Mouse (Mus musculus) C2C12 (cell line): ENCODE results near the gene Rbp3. TPM values are rescaled to one million over a fixed set of nuclear protein-coding genes. Genes with fewer than 3 reads are reported as not detected.

ENCODE experiments used
- H3K27me3 ChIP-seq: one replicate; pipeline ENCODE4 v1.6.1; 2011; ENCODE audit not compliant: control insufficient read depth, insufficient read depth, insufficient read length
- H3K36me3 ChIP-seq: one replicate; pipeline ENCODE4 v1.6.1; 2011; ENCODE audit not compliant: control insufficient read depth, insufficient read depth
- H3K4me3 ChIP-seq: one replicate; pipeline ENCODE4 v1.5.1; 2011; ENCODE audit warnings: mild to moderate bottlenecking, control low read depth; ENCODE audit not compliant: poor library complexity, insufficient read depth, severe bottlenecking
- H3K79me2 ChIP-seq: one replicate; pipeline ENCODE4 v1.6.1; 2011; ENCODE audit not compliant: control insufficient read depth, insufficient read depth
- H3K79me3 ChIP-seq: one replicate; pipeline ENCODE4 v1.6.1; 2011; ENCODE audit warnings: low read depth, control low read depth
- H3ac ChIP-seq: one replicate; pipeline ENCODE3; 2011; ENCODE audit warnings: low read depth; ENCODE audit not compliant: control insufficient read depth, insufficient read length
- CEBPB ChIP-seq: IDR thresholded peaks from one replicate; pipeline ENCODE4 v1.6.1; 2011; ENCODE audit warnings: low read depth, mild to moderate bottlenecking, control low read depth, moderate library complexity
- CTCF ChIP-seq: IDR thresholded peaks from one replicate; pipeline ENCODE4 v1.5.1; 2011; ENCODE audit not compliant: control insufficient read depth, insufficient read depth, insufficient read length
- FOSL1 ChIP-seq: IDR thresholded peaks from one replicate; pipeline ENCODE4 v1.8.0; 2011; ENCODE audit warnings: mild to moderate bottlenecking, low read length; ENCODE audit not compliant: poor library complexity, insufficient read depth, severe bottlenecking
- MAX ChIP-seq: IDR thresholded peaks from one replicate; pipeline ENCODE4 v1.6.1; 2011; ENCODE audit warnings: mild to moderate bottlenecking, control low read depth
- MYOD1 ChIP-seq: IDR thresholded peaks from one replicate; pipeline ENCODE4 v1.6.1; 2011; ENCODE audit warnings: low read depth; ENCODE audit not compliant: control insufficient read depth, insufficient read length
- MYOG ChIP-seq: IDR thresholded peaks from one replicate; pipeline ENCODE4 v1.6.1; 2011; ENCODE audit not compliant: control insufficient read depth, insufficient read length; ENCODE audit errors: extremely low read depth
- USF1 ChIP-seq: IDR thresholded peaks from one replicate; pipeline ENCODE4 v1.6.1; 2011; ENCODE audit warnings: low read depth, mild to moderate bottlenecking, control low read depth, moderate library complexity
- polyA plus RNA-seq: library from polyadenylated mRNA; unstranded; fragments of >200 nt; fragmentation: generic; extraction: Trizol; gene quantifications from one replicate; pipeline ENCODE4 v1.2.1, GENCODE M21; 2012; ENCODE audit warnings: missing spikeins

Gene Rbp3
- polyA plus RNA-seq, 1 experiment, result not detected

DNA sequence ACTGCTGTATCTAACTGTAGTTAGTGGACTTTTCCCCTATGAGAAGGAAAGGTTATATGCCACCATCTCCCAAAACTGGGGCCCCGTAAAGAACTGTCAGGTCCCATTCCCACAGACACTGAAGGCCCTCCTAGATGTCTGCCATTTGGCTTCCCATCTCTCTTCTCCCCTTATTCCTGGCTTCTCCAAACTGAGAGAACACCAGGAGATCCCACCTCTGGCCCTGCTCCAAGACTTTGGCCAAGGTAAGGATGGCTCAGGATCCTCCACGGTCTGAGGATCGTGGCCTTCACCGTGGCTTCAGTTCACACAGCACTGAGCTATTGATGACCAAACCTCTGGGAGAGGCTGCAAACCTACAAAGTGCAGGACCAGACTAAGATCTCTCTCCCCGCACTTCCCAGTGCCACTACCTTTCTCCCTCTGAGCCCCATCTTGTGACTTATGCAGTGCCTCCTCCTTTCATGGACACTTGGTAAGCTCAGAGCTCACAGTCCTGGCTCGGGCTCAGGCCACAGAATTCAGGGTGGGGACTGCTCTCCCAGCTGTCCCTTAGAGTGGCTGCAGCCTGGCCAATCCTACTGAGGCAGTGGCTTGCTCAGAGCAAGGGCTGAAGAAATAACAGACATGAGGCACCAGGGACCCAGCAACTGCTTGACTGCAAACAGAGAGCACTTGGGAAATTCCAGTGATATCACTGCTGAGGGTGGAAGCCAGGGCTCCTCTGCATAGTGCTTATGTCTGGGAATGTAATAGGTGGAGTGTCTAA is 39.9 kb downstream of the Rbp3 start:
- Histone ChIP-seq H3K79me3 (no peaks in the 10 kb centered on the region), H3K36me3 (no peaks in the 10 kb centered on the region), H3K4me3 (no peak overlapping the region), H3K79me2 (no peaks in the 10 kb centered on the region), H3ac (no peak overlapping the region), H3K27me3 (peaks cover 19% of the 10 kb centered on the region)
- TF ChIP-seq CEBPB (no peak), USF1 (no peak), CTCF (no peak), MAX (no peak), FOSL1 (no peak), MYOD1 (no peak), MYOG (no peak)

DNA sequence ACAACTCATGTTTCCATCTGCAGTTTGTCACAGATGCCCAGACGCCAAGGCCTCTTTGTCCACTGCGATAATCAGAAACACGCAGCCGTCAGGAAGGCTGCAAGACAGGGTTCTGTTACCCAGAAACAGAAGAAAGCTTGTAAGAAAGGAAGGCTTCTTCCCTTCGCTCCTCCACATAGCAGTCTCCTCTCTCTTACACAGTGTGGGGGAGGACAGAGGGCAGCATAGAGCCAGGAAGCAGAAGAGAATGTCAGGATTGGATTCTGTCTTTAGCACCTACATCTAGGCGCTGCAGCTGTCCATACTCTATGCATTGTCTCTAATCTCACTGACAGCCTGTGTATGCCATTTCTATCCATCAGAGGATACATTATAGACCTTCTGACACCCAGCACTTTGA is 43.6 kb downstream of the Rbp3 start:
- no peaks in the 10 kb centered on the region for H3K36me3 ChIP-seq
- no peak overlapping the region for H3K4me3 ChIP-seq
- TF ChIP-seq MAX, result no peak
- no peak for TF ChIP-seq USF1
- no peak for TF ChIP-seq CTCF
- TF ChIP-seq MYOD1, result no peak
- H3ac ChIP-seq, result no peak overlapping the region
- no peaks in the 10 kb centered on the region for H3K79me2 ChIP-seq
- H3K27me3 ChIP-seq, result no peaks in the 10 kb centered on the region
- H3K79me3 ChIP-seq, result no peaks in the 10 kb centered on the region

DNA sequence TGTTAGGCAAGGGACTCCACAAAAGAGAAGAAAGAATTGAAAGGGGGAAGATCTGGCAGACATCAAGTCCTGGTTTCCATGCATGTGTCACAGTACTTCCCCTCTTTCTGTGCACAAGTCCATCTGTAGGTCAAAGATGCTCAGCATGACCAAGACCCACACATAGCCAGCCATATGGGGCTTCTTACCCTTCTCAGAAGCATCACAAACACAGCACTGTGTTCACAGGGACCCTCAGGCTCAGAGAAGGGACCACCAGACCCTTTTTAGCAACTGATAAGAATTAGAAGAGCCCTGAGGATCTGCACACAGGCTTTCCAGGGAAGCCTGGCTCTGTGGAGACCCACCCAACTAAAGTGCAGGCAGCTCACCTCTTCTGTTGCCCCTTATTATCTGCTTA is 46.3 kb downstream of the Rbp3 start:
- H3K79me2 ChIP-seq, result no peaks in the 10 kb centered on the region
- TF ChIP-seq CTCF (no peak), MAX (no peak), CEBPB (no peak), FOSL1 (no peak), MYOG (no peak), USF1 (no peak), MYOD1 (no peak)
- H3ac ChIP-seq, result no peak overlapping the region
- H3K79me3 ChIP-seq, result no peaks in the 10 kb centered on the region
- no peak overlapping the region for H3K4me3 ChIP-seq
- H3K36me3 ChIP-seq, result no peaks in the 10 kb centered on the region
- no peaks in the 10 kb centered on the region for H3K27me3 ChIP-seq

DNA sequence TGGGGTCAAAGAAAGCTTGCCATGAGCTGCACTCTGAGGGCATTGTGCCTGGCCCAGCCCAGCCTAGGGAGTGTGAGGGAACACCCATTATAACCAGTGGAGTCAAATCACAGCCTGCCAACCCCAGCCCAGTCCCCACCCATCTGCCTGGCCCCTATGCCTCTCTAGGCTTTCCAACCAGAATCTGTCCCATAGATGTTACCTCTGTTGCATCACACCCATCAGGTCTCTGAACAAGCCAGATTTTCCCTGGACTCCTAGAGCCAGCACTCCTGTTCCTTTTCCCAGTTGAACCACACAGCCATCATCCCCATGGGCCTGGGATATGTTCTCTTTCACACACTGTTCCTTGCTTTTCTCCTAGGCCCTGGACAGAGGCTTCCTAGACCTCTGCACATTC is 47.6 kb downstream of the Rbp3 start:
- Histone ChIP-seq H3K79me3 (no peaks in the 10 kb centered on the region), H3K27me3 (no peaks in the 10 kb centered on the region), H3K79me2 (no peaks in the 10 kb centered on the region)

DNA sequence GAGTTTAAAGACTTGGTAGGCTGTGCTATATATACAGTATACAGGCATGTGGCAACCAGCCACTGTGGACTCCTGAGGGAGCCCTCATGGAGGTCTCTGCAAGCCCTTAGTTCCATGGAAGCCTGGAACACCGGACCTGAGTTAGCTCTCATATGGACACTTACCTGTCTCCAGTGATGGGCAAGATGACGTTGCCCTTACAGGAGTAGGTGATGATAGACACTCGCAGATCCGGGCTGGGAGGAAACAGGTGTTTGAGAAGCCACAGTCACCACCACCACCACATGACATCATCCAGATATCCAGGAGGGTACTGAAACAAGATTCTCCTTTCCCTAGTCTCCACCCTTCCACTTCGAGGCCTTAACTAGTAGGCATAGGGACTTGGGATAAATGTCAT is 48.6 kb downstream of the Rbp3 start:
- no peaks in the 10 kb centered on the region for H3K27me3 ChIP-seq
- H3K79me3 ChIP-seq, result no peaks in the 10 kb centered on the region
- TF ChIP-seq MAX (no peak), USF1 (no peak), MYOG (no peak), CTCF (no peak)
- no peaks in the 10 kb centered on the region for H3K79me2 ChIP-seq
- no peaks in the 10 kb centered on the region for H3K36me3 ChIP-seq
- no peak overlapping the region for H3ac ChIP-seq
- no peak overlapping the region for H3K4me3 ChIP-seq

More for the DNA sequence above, 47.6 kb downstream of the Rbp3 start:
- TF ChIP-seq CEBPB (peak; percentile 37), MAX (no peak)
- H3ac ChIP-seq, result no peak overlapping the region
- no peak overlapping the region for H3K4me3 ChIP-seq
- no peaks in the 10 kb centered on the region for H3K36me3 ChIP-seq

Other genes with a start within 250 kb of the Rbp3 start
- gene Gdf10, start 30.4 kb upstream of the Rbp3 start, polyA plus RNA-seq, result not detected
- gene Gdf2, start 13.0 kb upstream of the Rbp3 start, polyA plus RNA-seq, result not detected
- not detected for gene Zfp488, start 24.8 kb downstream of the Rbp3 start, polyA plus RNA-seq
- not detected for gene Gm30083, start 61.2 kb downstream of the Rbp3 start, polyA plus RNA-seq
- gene Gm5460, start 62.8 kb downstream of the Rbp3 start, polyA plus RNA-seq, result not detected
- gene Antxrl, start 98.7 kb downstream of the Rbp3 start, polyA plus RNA-seq, result 0.01 TPM
- gene Anxa8, start 132.0 kb downstream of the Rbp3 start, polyA plus RNA-seq, result 33.1 TPM
- 0.59 TPM for gene A630023A22Rik, start 148.8 kb downstream of the Rbp3 start, polyA plus RNA-seq
- gene Npy4r, start 198.5 kb downstream of the Rbp3 start, polyA plus RNA-seq, result 0.36 TPM
- under 0.01 TPM for gene Gprin2, start 247.7 kb downstream of the Rbp3 start, polyA plus RNA-seq